Mouse (Mus musculus) central nervous system, embryonic 14 days (tissue): Measurements from ENCODE around the gene Olfr318. TPM values are rescaled to one million over a fixed set of nuclear protein-coding genes. Genes with fewer than 3 reads are reported as not detected.

Experiments
- polyA plus RNA-seq: library from polyadenylated mRNA; depleted of rRNA; stranded (reverse); fragments of >200 nt; gene quantifications from 2 replicates; pipeline ENCODE4 v1.2.3, GENCODE M21; 2012; rRNA removed

Gene Olfr318
- not detected in 2 replicates for polyA plus RNA-seq

DNA sequence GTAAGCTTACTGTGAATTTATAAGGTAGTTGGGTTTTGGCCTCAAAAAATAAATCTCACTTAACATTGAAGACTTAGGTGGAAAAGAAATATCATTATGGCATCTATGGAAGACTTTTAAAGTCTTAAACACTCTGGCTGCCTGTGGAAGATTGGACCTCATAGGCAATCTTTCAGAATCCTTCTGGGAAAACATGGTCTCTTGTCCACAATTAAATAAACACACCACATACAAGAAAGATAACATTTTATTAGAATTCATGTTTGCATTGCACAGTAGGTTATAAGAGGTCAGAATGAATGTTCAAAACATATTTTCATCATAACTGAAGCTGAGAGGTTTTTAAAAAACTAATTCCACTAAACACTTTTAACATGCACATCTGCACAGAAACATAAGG lies at the start of gene Olfr318:
Gene Olfr318 (minus strand): TSS at position 101 of the 400 bp plus-strand sequence.

GRCm38 (mm10) chr11:58772888-58773287 lies 49.1 kb upstream of the Olfr318 start, which contains the start of gene Olfr315:
Gene Olfr315, plus strand, starts transcription at chr11:58773188.

GRCm38 (mm10) chr11:58752434-58752833 lies 28.6 kb upstream of the Olfr318 start, which contains the start of gene Olfr316:
Gene Olfr316, plus strand, starts transcription at chr11:58752734.

GRCm38 (mm10) chr11:58738792-58739262 lies 15.0 kb upstream of the Olfr318 start, which contains the start of gene Olfr317:
Gene Olfr317, minus strand, starts transcription at chr11:58739212.

DNA sequence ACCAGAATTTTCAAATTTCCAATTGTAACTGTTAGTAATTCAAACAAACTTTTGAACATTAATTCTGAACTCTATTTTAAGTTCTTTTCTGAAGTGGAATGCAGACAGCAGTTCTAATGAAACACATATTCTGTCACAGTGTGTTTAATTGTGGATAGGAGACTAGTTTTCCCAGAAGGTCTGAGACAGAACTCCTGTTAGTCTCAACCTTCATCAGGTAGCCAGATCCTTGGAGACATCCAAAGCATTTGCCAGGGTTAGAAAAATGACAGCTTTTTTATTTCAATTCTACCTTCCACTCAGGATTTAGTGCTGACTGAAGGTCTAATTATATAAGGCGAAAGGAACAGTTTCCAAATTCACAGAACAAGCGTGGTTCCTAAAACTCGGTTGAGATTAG lies 25.0 kb downstream of the Olfr318 start, which contains the start of gene Olfr319:
Gene Olfr319 (plus strand): TSS at position 301 of the 400 bp plus-strand sequence.

GRCm38 (mm10) chr11:58680799-58681198 lies 43.0 kb downstream of the Olfr318 start, which contains the start of gene Olfr320:
Gene Olfr320, plus strand, starts transcription at chr11:58681099.

Other genes with a start within 250 kb of the Olfr318 start
- not detected in 2 replicates for gene Olfr332, start 231.5 kb downstream of the Olfr318 start, polyA plus RNA-seq
- not detected in 2 replicates for gene Olfr331, start 221.4 kb downstream of the Olfr318 start, polyA plus RNA-seq
- gene Olfr330, start 189.2 kb downstream of the Olfr318 start, polyA plus RNA-seq, result not detected in 2 replicates
- gene Olfr329-ps, start 177.6 kb downstream of the Olfr318 start, polyA plus RNA-seq, result not detected in 2 replicates
- 0.02 and 0.03 TPM in 2 replicates for gene Olfr328, start 168.4 kb downstream of the Olfr318 start, polyA plus RNA-seq
- 0.06 and 0.08 TPM in 2 replicates for gene Olfr224, start 153.5 kb downstream of the Olfr318 start, polyA plus RNA-seq
- gene Olfr325, start 146.3 kb downstream of the Olfr318 start, polyA plus RNA-seq, result not detected in 2 replicates
- gene Olfr324, start 128.9 kb downstream of the Olfr318 start, polyA plus RNA-seq, result 0.03 and 0.05 TPM in 2 replicates
- not detected in 2 replicates for gene 2210407C18Rik, start 107.9 kb downstream of the Olfr318 start, polyA plus RNA-seq
- gene Olfr323, start 93.5 kb downstream of the Olfr318 start, polyA plus RNA-seq, result not detected in 2 replicates
- gene Trim58, start 83.5 kb downstream of the Olfr318 start, polyA plus RNA-seq, result 0.11 TPM in 1 of 2 replicates, not detected in the other
- gene Olfr322, start 65.2 kb downstream of the Olfr318 start, polyA plus RNA-seq, result 0.01 TPM in 1 of 2 replicates, not detected in the other
- gene Olfr320, start 42.9 kb downstream of the Olfr318 start, polyA plus RNA-seq, result not detected in 2 replicates
- not detected in 2 replicates for gene Olfr319, start 24.9 kb downstream of the Olfr318 start, polyA plus RNA-seq
- 0.16 and 0.28 TPM in 2 replicates for gene Olfr317, start 15.2 kb upstream of the Olfr318 start, polyA plus RNA-seq
- gene Olfr316, start 28.7 kb upstream of the Olfr318 start, polyA plus RNA-seq, result not detected in 2 replicates
- not detected in 2 replicates for gene Olfr315, start 49.2 kb upstream of the Olfr318 start, polyA plus RNA-seq
- gene Olfr314, start 58.9 kb upstream of the Olfr318 start, polyA plus RNA-seq, result not detected in 2 replicates
- gene Fam183b, start 77.9 kb upstream of the Olfr318 start, polyA plus RNA-seq, result 2.4 and 3.0 TPM in 2 replicates
- not detected in 2 replicates for gene Olfr313, start 91.0 kb upstream of the Olfr318 start, polyA plus RNA-seq
- not detected in 2 replicates for gene Olfr312, start 105.2 kb upstream of the Olfr318 start, polyA plus RNA-seq
- not detected in 2 replicates for gene Olfr311, start 115.2 kb upstream of the Olfr318 start, polyA plus RNA-seq
- 27.6 and 31.1 TPM in 2 replicates for gene Gm12258, start 123.1 kb upstream of the Olfr318 start, polyA plus RNA-seq
- 9.6 and 10.4 TPM in 2 replicates for gene 2810021J22Rik, start 143.2 kb upstream of the Olfr318 start, polyA plus RNA-seq
- 5.4 and 5.7 TPM in 2 replicates for gene Zfp39, start 180.2 kb upstream of the Olfr318 start, polyA plus RNA-seq
- gene Btnl10, start 193.9 kb upstream of the Olfr318 start, polyA plus RNA-seq, result 0.02 and 0.04 TPM in 2 replicates
- 468 and 484 TPM in 2 replicates for gene Rnf187, start 214.9 kb upstream of the Olfr318 start, polyA plus RNA-seq
- gene Hist3h2ba, start 224.9 kb upstream of the Olfr318 start, polyA plus RNA-seq, result 589 and 846 TPM in 2 replicates
- gene Hist3h2a, start 230.7 kb upstream of the Olfr318 start, polyA plus RNA-seq, result 100 and 126 TPM in 2 replicates
- 1.8 and 1.9 TPM in 2 replicates for gene Trim17, start 230.7 kb upstream of the Olfr318 start, polyA plus RNA-seq